Mouse (Mus musculus): ENCODE data around the gene Adra2a. TPM values are rescaled to one million over a fixed set of nuclear protein-coding genes. Genes with fewer than 3 reads are reported as not detected.

Gene Adra2a
- polyA plus RNA-seq (2012; rRNA removed) = 11.4 and 19.0 TPM in 2 replicates

- no peak for TF ChIP-seq POLR2A (IDR thresholded peaks at IDR 0.05; ENCODE audit: borderline replicate concordance, extremely low read depth, insufficient read depth, insufficient read length, poor library complexity, severe bottlenecking)
- TF ChIP-seq CTCF (IDR thresholded peaks at IDR 0.05; ENCODE audit: borderline replicate concordance, extremely low read depth, insufficient read depth, insufficient read length) = no peak
- no peak for DNase-seq (ENCODE audit: low read depth)
Observed at GRCm38 (mm10) chr19:54043851-54044250, at the start of gene Adra2a. Adra2a (plus strand) TSS chr19:54044151.

- TF ChIP-seq POLR2A (IDR thresholded peaks at IDR 0.05; ENCODE audit: borderline replicate concordance, extremely low read depth, insufficient read depth, insufficient read length, poor library complexity, severe bottlenecking) (no peak), CTCF (IDR thresholded peaks at IDR 0.05; ENCODE audit: borderline replicate concordance, extremely low read depth, insufficient read depth, insufficient read length) (no peak)
Observed at GRCm38 (mm10) chr19:53994276-53994675, 49.7 kb upstream of the Adra2a start.

GRCm38 (mm10) chr19:54010973-54011372, 33.0 kb upstream of the Adra2a start:
- no peak for DNase-seq (ENCODE audit: low read depth)
- no peak for TF ChIP-seq CTCF (IDR thresholded peaks at IDR 0.05; ENCODE audit: borderline replicate concordance, extremely low read depth, insufficient read depth, insufficient read length)
- no peak for TF ChIP-seq POLR2A (IDR thresholded peaks at IDR 0.05; ENCODE audit: borderline replicate concordance, extremely low read depth, insufficient read depth, insufficient read length, poor library complexity, severe bottlenecking)

More at GRCm38 (mm10) chr19:53994276-53994675, 49.7 kb upstream of the Adra2a start:
- peak; percentile 7 for DNase-seq (ENCODE audit: low read depth)

- no peak for TF ChIP-seq CTCF (IDR thresholded peaks at IDR 0.05; ENCODE audit: borderline replicate concordance, extremely low read depth, insufficient read depth, insufficient read length)
- no peak for TF ChIP-seq POLR2A (IDR thresholded peaks at IDR 0.05; ENCODE audit: borderline replicate concordance, extremely low read depth, insufficient read depth, insufficient read length, poor library complexity, severe bottlenecking)
- DNase-seq (ENCODE audit: low read depth) = no peak
Observed at GRCm38 (mm10) chr19:54014999-54015398, 29.0 kb upstream of the Adra2a start.

GRCm38 (mm10) chr19:54015503-54015902, 28.4 kb upstream of the Adra2a start:
- DNase-seq (ENCODE audit: low read depth) = no peak
- TF ChIP-seq CTCF (IDR thresholded peaks at IDR 0.05; ENCODE audit: borderline replicate concordance, extremely low read depth, insufficient read depth, insufficient read length) = no peak
- TF ChIP-seq POLR2A (IDR thresholded peaks at IDR 0.05; ENCODE audit: borderline replicate concordance, extremely low read depth, insufficient read depth, insufficient read length, poor library complexity, severe bottlenecking) = no peak

- no peak for TF ChIP-seq POLR2A (IDR thresholded peaks at IDR 0.05; ENCODE audit: borderline replicate concordance, extremely low read depth, insufficient read depth, insufficient read length, poor library complexity, severe bottlenecking)
- no peak for TF ChIP-seq CTCF (IDR thresholded peaks at IDR 0.05; ENCODE audit: borderline replicate concordance, extremely low read depth, insufficient read depth, insufficient read length)
- DNase-seq (ENCODE audit: low read depth) = peak; percentile 68
Observed at GRCm38 (mm10) chr19:54035100-54035499, 8.9 kb upstream of the Adra2a start.

- TF ChIP-seq POLR2A (IDR thresholded peaks at IDR 0.05; ENCODE audit: borderline replicate concordance, extremely low read depth, insufficient read depth, insufficient read length, poor library complexity, severe bottlenecking) (no peak), CTCF (IDR thresholded peaks at IDR 0.05; ENCODE audit: borderline replicate concordance, extremely low read depth, insufficient read depth, insufficient read length) (no peak)
- no peak for DNase-seq (ENCODE audit: low read depth)
Observed at GRCm38 (mm10) chr19:54039441-54039840, 4.5 kb upstream of the Adra2a start.

GRCm38 (mm10) chr19:54040356-54041028, 3.5 kb upstream of the Adra2a start:
- no peak for TF ChIP-seq CTCF (IDR thresholded peaks at IDR 0.05; ENCODE audit: borderline replicate concordance, extremely low read depth, insufficient read depth, insufficient read length)
- no peak for TF ChIP-seq POLR2A (IDR thresholded peaks at IDR 0.05; ENCODE audit: borderline replicate concordance, extremely low read depth, insufficient read depth, insufficient read length, poor library complexity, severe bottlenecking)
- no peak for DNase-seq (ENCODE audit: low read depth)

- no peak for TF ChIP-seq POLR2A (IDR thresholded peaks at IDR 0.05; ENCODE audit: borderline replicate concordance, extremely low read depth, insufficient read depth, insufficient read length, poor library complexity, severe bottlenecking)
- TF ChIP-seq CTCF (IDR thresholded peaks at IDR 0.05; ENCODE audit: borderline replicate concordance, extremely low read depth, insufficient read depth, insufficient read length) = no peak
- peak; percentile 17 for DNase-seq (ENCODE audit: low read depth)
Observed at GRCm38 (mm10) chr19:54041029-54041367, 3.0 kb upstream of the Adra2a start.

- DNase-seq (ENCODE audit: low read depth) = peak; percentile 94
- TF ChIP-seq POLR2A (IDR thresholded peaks at IDR 0.05; ENCODE audit: borderline replicate concordance, extremely low read depth, insufficient read depth, insufficient read length, poor library complexity, severe bottlenecking) (peak; percentile 47), CTCF (IDR thresholded peaks at IDR 0.05; ENCODE audit: borderline replicate concordance, extremely low read depth, insufficient read depth, insufficient read length) (peak; percentile 98)
Observed at GRCm38 (mm10) chr19:54044507-54045371, 788 bp downstream of the Adra2a start.

- peak; percentile 20 for DNase-seq (ENCODE audit: low read depth)
- TF ChIP-seq CTCF (IDR thresholded peaks at IDR 0.05; ENCODE audit: borderline replicate concordance, extremely low read depth, insufficient read depth, insufficient read length) (no peak), POLR2A (IDR thresholded peaks at IDR 0.05; ENCODE audit: borderline replicate concordance, extremely low read depth, insufficient read depth, insufficient read length, poor library complexity, severe bottlenecking) (no peak)
Observed at GRCm38 (mm10) chr19:54045412-54045811, 1.5 kb downstream of the Adra2a start.

Measured in brain, embryonic 14.5 days (tissue).